8 mouse cellular contexts compared by ENCODE assay signal in genomic region chr19:53325578-53326295, GRCm38 (mm10). TPM values are rescaled to one million over a fixed set of nuclear protein-coding genes. Genes with fewer than 3 reads are reported as not detected.
DNase-seq lines count a peak whose midpoint lies in the region; ATAC-seq and TF ChIP-seq lines count a peak whose summit lies in the region.

No protein-coding gene starts in this region.

- H3K27ac ChIP-seq in ES-E14 (ENCODE audit: insufficient read depth, low read depth, low read length, poor library complexity, severe bottlenecking), result no peak overlapping the region
- H3K27ac ChIP-seq in heart, embryonic 12.5 days (ENCODE audit: poor library complexity, severe bottlenecking), result peak overlapping the region; percentile 85
- peak overlapping the region; percentile 98 for H3K27ac ChIP-seq in liver, embryonic 14.5 days
- peak overlapping the region; percentile 34 for H3K27ac ChIP-seq in neural tube, embryonic 13.5 days (replicated peaks)

- DNase-seq in ES-E14 (ENCODE audit: low read depth, low spot score), result no peak
- DNase-seq in brain, adult 2 months (ENCODE audit: low read depth, low spot score), result peak; percentile 96
- peak; percentile 44 to 61 for DNase-seq in kidney, postnatal 4 days
- peak; percentile 88 to 92 (median 89) for DNase-seq in liver, embryonic 14.5 days (ENCODE audit: low read depth in 3 of 3, low spot score in 3 of 3)

- peak; percentile 83 for ATAC-seq in heart, embryonic 12.5 days (ENCODE audit: insufficient number of reproducible peaks, low FRiP score)
- ATAC-seq in liver, embryonic 14.5 days (ENCODE audit: insufficient read depth), result peak; percentile 81
- no peak for ATAC-seq in neural tube, embryonic 13.5 days (ENCODE audit: low read depth)
- ATAC-seq in inflammation-experienced regulatory T-cells, adult 6 months, result no peak

- H3K9me3 ChIP-seq in ES-E14 (ENCODE audit: control insufficient read depth, insufficient read depth, low read depth, low read length), result no peaks in the 10 kb centered on the region
- H3K9me3 ChIP-seq in erythroblast, embryonic 14.5 days (ENCODE audit: control insufficient read depth, low read length), result no peaks in the 10 kb centered on the region
- H3K9me3 ChIP-seq in heart, embryonic 12.5 days (replicated peaks), result no peaks in the 10 kb centered on the region
- no peaks in the 10 kb centered on the region for H3K9me3 ChIP-seq in liver, embryonic 14.5 days (ENCODE audit: control insufficient read depth, low read length)
- H3K9me3 ChIP-seq in neural tube, embryonic 13.5 days, result no peaks in the 10 kb centered on the region

- TF ChIP-seq CTCF in liver, embryonic 14.5 days (IDR thresholded peaks at IDR 0.05; ENCODE audit: low read depth), result 0 out of 2 replicates have a peak, but pooled peaks have one; percentile 3

- H3K4me1 ChIP-seq in ES-E14 (ENCODE audit: control insufficient read depth in 2 of 2, insufficient read depth in 2 of 2, low read length in 2 of 2, poor library complexity in 1 of 2), result peaks cover 5 to 14% of the 10 kb centered on the region in 2 experiments; a peak in 3 of 4 replicates
- peaks cover 88% of the 10 kb centered on the region for H3K4me1 ChIP-seq in erythroblast, embryonic 14.5 days (ENCODE audit: control insufficient read depth)
- peaks cover 49% of the 10 kb centered on the region for H3K4me1 ChIP-seq in heart, embryonic 12.5 days (replicated peaks)
- peaks cover 24 to 35% of the 10 kb centered on the region in 2 experiments for H3K4me1 ChIP-seq in liver, embryonic 14.5 days (replicated peaks; ENCODE audit: control insufficient read depth in 2 of 2, insufficient read depth in 2 of 2, low read length in 1 of 2)
- peaks cover 55% of the 10 kb centered on the region for H3K4me1 ChIP-seq in neural tube, embryonic 13.5 days (replicated peaks)

- no peaks in the 10 kb centered on the region for H3K36me3 ChIP-seq in ES-E14 (ENCODE audit: control insufficient read depth, insufficient read depth, low read length, poor library complexity, severe bottlenecking)
- H3K36me3 ChIP-seq in erythroblast, embryonic 14.5 days (ENCODE audit: control insufficient read depth), result peaks cover 26% of the 10 kb centered on the region
- H3K36me3 ChIP-seq in heart, embryonic 12.5 days, result no peaks in the 10 kb centered on the region
- no peaks in the 10 kb centered on the region for H3K36me3 ChIP-seq in liver, embryonic 14.5 days (replicated peaks; ENCODE audit: control insufficient read depth, insufficient read depth, low read depth)
- H3K36me3 ChIP-seq in neural tube, embryonic 13.5 days, result no peaks in the 10 kb centered on the region

- no peaks in the 10 kb centered on the region for H3K27me3 ChIP-seq in erythroblast, embryonic 14.5 days (ENCODE audit: control insufficient read depth)
- H3K27me3 ChIP-seq in heart, embryonic 12.5 days (replicated peaks), result no peaks in the 10 kb centered on the region
- no peaks in the 10 kb centered on the region for H3K27me3 ChIP-seq in liver, embryonic 14.5 days (ENCODE audit: control insufficient read depth, insufficient read depth, low read length)
- no peaks in the 10 kb centered on the region for H3K27me3 ChIP-seq in neural tube, embryonic 13.5 days

- 0 out of 2 replicates have a peak, but pooled peaks have one; percentile 59 for TF ChIP-seq EP300 in liver, embryonic 14.5 days (IDR thresholded peaks at IDR 0.05; ENCODE audit: low read depth)

- in situ Hi-C loops in ES-E14 (cut with MboI; ENCODE audit: low sequenced_read_pairs in 2 of 2, unreplicated experiment in 2 of 2), result no loop called here

- 5% methylated on average over 27 of the region's 27 CpGs for WGBS in heart, embryonic 12.5 days
- 4% methylated on average over 27 of the region's 27 CpGs for WGBS in liver, embryonic 14.5 days (ENCODE audit: insufficient replicate concordance)
- WGBS in neural tube, embryonic 13.5 days, result 12% methylated on average over 27 of the region's 27 CpGs

- H3K9ac ChIP-seq in ES-E14 (ENCODE audit: insufficient read depth, low read depth, low read length, poor library complexity, severe bottlenecking), result peak overlapping the region; percentile 56
- peak overlapping the region; percentile 74 for H3K9ac ChIP-seq in heart, embryonic 12.5 days
- peak overlapping the region; percentile 96 for H3K9ac ChIP-seq in liver, embryonic 14.5 days (replicated peaks)
- peak overlapping the region; percentile 46 for H3K9ac ChIP-seq in neural tube, embryonic 13.5 days

- H3K4me2 ChIP-seq in heart, embryonic 12.5 days, result peak overlapping the region; percentile 81
- H3K4me2 ChIP-seq in liver, embryonic 14.5 days (ENCODE audit: low read depth), result peak overlapping the region; percentile 79
- H3K4me2 ChIP-seq in neural tube, embryonic 13.5 days, result peak overlapping the region; percentile 50

- H3K4me3 ChIP-seq in ES-E14 (ENCODE audit: insufficient read depth in 1 of 2, low read depth in 1 of 2, low read length in 2 of 2, poor library complexity in 1 of 2, severe bottlenecking in 1 of 2), result peak overlapping the region; percentile 40 to 56
- H3K4me3 ChIP-seq in erythroblast, embryonic 14.5 days (replicated peaks), result peak overlapping the region; percentile 70
- peak overlapping the region; percentile 51 for H3K4me3 ChIP-seq in heart, embryonic 12.5 days
- H3K4me3 ChIP-seq in liver, embryonic 14.5 days (ENCODE audit: insufficient read depth in 1 of 2, low read depth in 2 of 2, low read length in 2 of 2), result peak overlapping the region; percentile 54 to 58
- peak overlapping the region; percentile 19 for H3K4me3 ChIP-seq in neural tube, embryonic 13.5 days

TF ChIP-seq in ES-E14, 5 proteins besides CTCF, POLR2A, EP300 and RAD21:
- TF ChIP-seq ZNF384 (IDR thresholded peaks at IDR 0.05; ENCODE audit: low read depth, low read length) (no peak), CHD2 (IDR thresholded peaks at IDR 0.05; ENCODE audit: low read depth, low read length) (no peak), ZC3H11A (IDR thresholded peaks at IDR 0.05; ENCODE audit: borderline replicate concordance, low read depth, low read length) (no peak), MAFK (IDR thresholded peaks at IDR 0.05; ENCODE audit: insufficient read depth, low read depth, low read length) (no peak), HCFC1 (IDR thresholded peaks at IDR 0.05; ENCODE audit: borderline replicate concordance, insufficient read depth, low read length) (no peak)

RNA-seq across cellular contexts. Expression of gene Mxi1, which starts 15.4 kb away (rescaled TPM):
- total RNA-seq in ES-E14 (2012; rRNA removed), result 20.1 and 28.5 TPM in 2 replicates
- 12.9 and 14.0 TPM in 2 replicates for polyA plus RNA-seq in erythroblast, embryonic 14.5 days (2012)
- 40.0 and 42.7 TPM in 2 replicates for polyA plus RNA-seq in heart, embryonic 12.5 days (2016; fragmentation: Nextera tagmentation; extraction: Ambion mirVana)
- polyA plus RNA-seq in liver, embryonic 14.5 days (2012; rRNA removed), result 11.1 and 16.5 TPM in 2 replicates
- 27.7 and 33.1 TPM in 2 replicates for polyA plus RNA-seq in liver, embryonic 14.5 days (2014; fragmentation: Nextera tagmentation; extraction: Ambion mirVana)
- polyA plus RNA-seq in neural tube, embryonic 13.5 days (2015; fragmentation: Nextera tagmentation; extraction: Ambion mirVana), result 59.8 and 66.5 TPM in 2 replicates
- 1 to 10 TPM; 4.3 to 5.9 (median 4.6) TPM for polyA plus RNA-seq in inflammation-experienced regulatory T-cells, adult 6 months (2017; shearing (Covaris generic))

RNA-seq across cellular contexts. Expression of gene Gm10197, which starts 45.8 kb away (rescaled TPM):
- total RNA-seq in ES-E14 (2012; rRNA removed), result not detected in 2 replicates
- polyA plus RNA-seq in erythroblast, embryonic 14.5 days (2012), result not detected in 2 replicates
- polyA plus RNA-seq in heart, embryonic 12.5 days (2016; fragmentation: Nextera tagmentation; extraction: Ambion mirVana), result not detected in 2 replicates
- polyA plus RNA-seq in liver, embryonic 14.5 days (2012; rRNA removed), result not detected in 2 replicates
- 3.0 TPM in 1 of 2 replicates, not detected in the other for polyA plus RNA-seq in liver, embryonic 14.5 days (2014; fragmentation: Nextera tagmentation; extraction: Ambion mirVana)
- not detected in 2 replicates for polyA plus RNA-seq in neural tube, embryonic 13.5 days (2015; fragmentation: Nextera tagmentation; extraction: Ambion mirVana)
- polyA plus RNA-seq in inflammation-experienced regulatory T-cells, adult 6 months (2017; shearing (Covaris generic)), result not detected

Comparison
In these comparisons a context has a peak if more than half of its experiments do, and no peak if none do; other contexts are left out.
1. H3K4me3 ChIP-seq: peak in every context shown above with its lines; median percentile 70 in erythroblast, embryonic 14.5 days; 56 in liver, embryonic 14.5 days; 51 in heart, embryonic 12.5 days; 48 in ES-E14; 19 in neural tube, embryonic 13.5 days.
2. H3K9ac ChIP-seq: peak in every context shown above with its lines; median percentile 96 in liver, embryonic 14.5 days; 74 in heart, embryonic 12.5 days; 56 in ES-E14; 46 in neural tube, embryonic 13.5 days.
3. ATAC-seq: peak in heart, embryonic 12.5 days (single experiment) and liver, embryonic 14.5 days (single experiment); none in neural tube, embryonic 13.5 days (single experiment) and inflammation-experienced regulatory T-cells, adult 6 months (single experiment).
4. Peak in every context shown above with its lines, with median percentiles within 50 percentile points of each other: H3K4me2 ChIP-seq.